Mouse (Mus musculus) stomach, postnatal 0 days (tissue): ENCODE measurements around the gene Gpm6b.

Source experiments
- CTCF ChIP-seq: IDR thresholded peaks from 2 replicates; pipeline ENCODE4 v1.5.1; 2016; ENCODE audit warnings: antibody characterized with exemption, low read depth, mild to moderate bottlenecking, moderate library complexity
- EP300 ChIP-seq: optimal IDR thresholded peaks from 2 replicates; pipeline ENCODE3; 2016; ENCODE audit warnings: antibody characterized with exemption

DNA sequence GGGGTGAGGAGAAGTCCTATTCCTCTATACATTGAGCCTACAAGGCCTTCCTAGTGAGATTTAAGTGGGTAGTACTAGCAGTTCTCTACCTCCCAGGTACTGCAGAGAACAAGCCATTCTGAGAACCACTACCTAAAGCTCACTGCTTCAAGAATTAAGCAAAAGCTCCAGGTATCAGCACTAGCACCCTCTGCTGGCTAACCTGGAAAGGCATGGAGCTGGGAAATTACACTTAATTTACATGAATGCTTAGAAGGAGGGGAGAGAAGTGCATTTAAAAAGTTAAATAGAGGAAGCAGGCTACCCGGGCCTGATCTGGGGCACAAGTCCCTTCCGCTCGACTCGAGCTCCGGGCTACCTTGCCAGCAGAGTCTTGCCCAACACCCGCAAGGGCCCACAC is 177.5 kb downstream of the Gpm6b start:
- TF ChIP-seq CTCF (peak; percentile 68), EP300 (no peak)
